Mouse (Mus musculus): ENCODE results near the gene Rab15. TPM values are rescaled to one million over a fixed set of nuclear protein-coding genes. Genes with fewer than 3 reads are reported as not detected.
"Not testable (repeated sequence)": the region's sequence is repeated elsewhere in the genome, so short reads cannot be mapped to it uniquely, and the experiment has no call there.

The Rab15 gene
- 11.3 and 14.6 TPM in 2 replicates for polyA plus RNA-seq (2014; fragmentation: Nextera tagmentation; extraction: Ambion mirVana)

DNA sequence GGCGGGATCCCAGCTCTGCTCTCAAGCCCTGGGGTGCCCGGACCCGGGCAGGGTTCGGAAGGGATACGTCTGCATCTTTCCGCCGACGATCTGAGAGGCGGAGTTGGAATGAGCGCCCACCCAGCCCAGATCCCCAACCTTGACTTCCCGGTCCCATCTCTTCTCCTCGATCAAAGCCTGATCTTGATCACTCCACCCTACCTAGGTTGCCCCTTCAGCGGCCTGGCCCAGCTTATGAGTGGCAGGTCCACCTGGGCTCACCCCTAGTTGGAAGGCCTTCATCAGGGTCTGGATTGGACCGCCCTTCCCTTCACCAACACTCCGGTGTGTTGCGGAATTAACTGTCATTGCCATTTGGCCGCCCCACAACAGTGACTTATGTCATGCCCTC is at the start of gene Rab15:
Gene Rab15, minus strand, starts transcription at position 258 of the 391 bp plus-strand sequence.
- Histone ChIP-seq H3K27ac (ENCODE audit: low read depth, low read length) (peak within 1 kb of the TSS; percentile 60), H3K4me3 (ENCODE audit: low read depth, low read length) (peak within 1 kb of the TSS; percentile 64), H3K36me3 (ENCODE audit: control insufficient read depth, insufficient read depth, low read length) (no peaks in the 10 kb centered on the region), H3K4me1 (replicated peaks; ENCODE audit: control insufficient read depth, insufficient read depth, low read length) (0 out of 2 replicates have a peak, but pooled peaks cover 5% of the 10 kb centered on the region), H3K27me3 (ENCODE audit: control insufficient read depth, insufficient read depth, low read length) (peaks cover 4% of the 10 kb centered on the region), H3K9me3 (ENCODE audit: control insufficient read depth, low read length) (no peaks in the 10 kb centered on the region), H3K9ac (ENCODE audit: low read depth, low read length) (peak within 1 kb of the TSS; percentile 83), H3K4me2 (replicated peaks; ENCODE audit: low read depth, low read length) (peak within 1 kb of the TSS; percentile 94)
- DNase-seq (ENCODE audit: low spot score) (no peak), ATAC-seq (ENCODE audit: low FRiP score) (peak; percentile 50)
- WGBS, result 2% methylated on average over 17 of the region's 17 CpGs

DNA sequence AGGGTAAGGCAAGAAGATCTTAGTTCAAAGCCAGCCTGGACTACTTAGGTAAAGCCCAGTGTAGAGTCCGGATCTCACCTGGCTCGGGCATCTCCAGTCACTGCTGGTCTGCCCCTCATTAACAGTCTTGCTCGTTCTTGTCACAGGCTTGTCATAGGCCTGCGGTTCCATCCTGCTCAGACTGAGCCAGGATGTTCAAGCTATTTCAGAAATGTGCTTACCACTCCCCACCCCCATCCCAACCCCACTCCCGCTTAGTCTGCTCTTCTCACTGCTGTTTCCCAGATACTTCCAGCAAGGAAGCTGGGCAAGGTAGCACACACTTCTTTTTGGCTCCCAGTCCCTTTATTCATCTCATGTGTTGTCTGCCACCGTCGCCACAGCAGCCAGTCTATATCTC is 46.9 kb upstream of the Rab15 start:
- no peaks in the 10 kb centered on the region for H3K36me3 ChIP-seq (ENCODE audit: control insufficient read depth, insufficient read depth, low read length)
- no peak overlapping the region for H3K9ac ChIP-seq (ENCODE audit: low read depth, low read length)
- H3K27me3 ChIP-seq (ENCODE audit: control insufficient read depth, insufficient read depth, low read length), result no peaks in the 10 kb centered on the region
- DNase-seq (ENCODE audit: low spot score) (no peak), ATAC-seq (ENCODE audit: low FRiP score) (no peak)
- no peaks in the 10 kb centered on the region for H3K4me1 ChIP-seq (replicated peaks; ENCODE audit: control insufficient read depth, insufficient read depth, low read length)
- H3K27ac ChIP-seq (ENCODE audit: low read depth, low read length), result no peak overlapping the region
- WGBS, result 89% methylated on average over 7 of the region's 7 CpGs
- no peaks in the 10 kb centered on the region for H3K9me3 ChIP-seq (ENCODE audit: control insufficient read depth, low read length)
- no peak overlapping the region for H3K4me3 ChIP-seq (ENCODE audit: low read depth, low read length)
- H3K4me2 ChIP-seq (replicated peaks; ENCODE audit: low read depth, low read length), result no peak overlapping the region

DNA sequence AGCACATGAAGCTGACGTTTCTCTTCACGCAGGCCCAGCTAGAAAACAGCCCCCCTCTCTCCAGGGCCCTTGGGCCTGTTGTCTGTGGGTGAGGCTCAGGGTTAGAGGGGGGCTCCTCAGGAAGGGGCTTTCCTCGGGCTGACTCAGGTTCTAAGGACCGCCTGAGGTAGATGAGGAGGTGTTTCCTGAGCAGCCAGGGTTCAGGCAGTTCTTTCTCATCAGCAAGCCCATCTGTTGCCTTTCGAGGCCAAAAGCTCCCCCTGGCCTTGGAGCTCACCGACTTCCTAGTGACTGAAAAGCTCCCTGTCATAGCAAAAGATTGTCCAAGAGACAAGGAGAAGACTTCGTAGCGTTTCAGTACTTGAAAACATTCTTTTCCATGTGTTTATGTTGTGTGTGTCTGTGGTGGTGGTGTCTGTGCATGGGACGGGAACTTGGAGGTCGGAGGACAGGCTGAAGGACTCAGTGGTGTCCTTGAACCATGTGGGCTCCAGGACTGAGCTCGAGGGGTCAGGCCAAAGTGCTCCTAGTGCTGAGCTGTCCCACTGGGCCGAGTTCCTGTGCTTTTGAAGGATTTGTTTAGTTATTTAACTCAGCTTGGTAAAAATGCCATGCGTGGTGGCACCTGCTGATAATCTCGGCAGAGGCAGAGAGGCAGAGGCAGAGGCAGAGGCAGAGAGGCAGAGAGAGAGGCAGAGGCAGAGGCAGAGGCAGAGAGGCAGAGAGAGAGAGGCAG is 45.9 kb upstream of the Rab15 start:
- 75% methylated on average over 14 of the region's 14 CpGs for WGBS
- DNase-seq (ENCODE audit: low spot score), result no peak
- Histone ChIP-seq H3K27ac (ENCODE audit: low read depth, low read length) (no peak overlapping the region), H3K9me3 (ENCODE audit: control insufficient read depth, low read length) (no peaks in the 10 kb centered on the region), H3K36me3 (ENCODE audit: control insufficient read depth, insufficient read depth, low read length) (no peaks in the 10 kb centered on the region), H3K4me1 (replicated peaks; ENCODE audit: control insufficient read depth, insufficient read depth, low read length) (no peaks in the 10 kb centered on the region), H3K9ac (ENCODE audit: low read depth, low read length) (no peak overlapping the region), H3K4me3 (ENCODE audit: low read depth, low read length) (no peak overlapping the region), H3K27me3 (ENCODE audit: control insufficient read depth, insufficient read depth, low read length) (no peaks in the 10 kb centered on the region), H3K4me2 (replicated peaks; ENCODE audit: low read depth, low read length) (no peak overlapping the region)
- no peak for ATAC-seq (ENCODE audit: low FRiP score)

DNA sequence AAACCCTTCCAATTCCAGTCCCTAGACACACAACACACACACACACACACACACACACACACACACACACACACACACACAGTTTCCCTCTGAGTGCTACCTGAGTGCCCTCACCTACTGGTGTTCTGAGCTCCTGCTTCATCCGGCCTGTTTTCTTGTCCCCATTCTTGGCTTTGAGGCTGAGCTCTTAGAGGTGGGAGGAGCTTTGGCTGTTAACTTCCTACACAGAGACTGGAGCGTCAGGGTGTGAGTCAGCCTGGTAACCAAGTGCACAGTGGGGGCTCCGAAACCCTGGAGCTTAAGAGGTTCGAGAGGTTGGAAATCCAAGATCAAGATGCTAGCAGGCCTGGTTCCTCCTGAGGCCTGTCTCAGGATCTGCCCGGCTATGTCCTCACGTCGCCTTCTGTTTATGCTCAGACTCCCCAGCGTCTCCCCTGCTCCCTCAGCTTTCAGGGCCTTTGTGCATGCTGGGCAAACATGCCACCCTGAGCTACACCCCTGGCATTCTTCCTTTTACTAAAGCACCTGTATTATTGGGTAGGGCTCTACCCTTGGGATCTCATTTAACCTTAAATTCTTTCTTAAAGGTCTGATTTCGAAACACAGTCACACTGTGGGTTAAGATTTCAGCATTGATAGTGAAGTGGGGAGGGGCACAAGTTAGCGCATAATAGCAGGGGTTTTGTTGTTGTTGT is 45.0 kb upstream of the Rab15 start:
- DNase-seq (ENCODE audit: low spot score) (no peak), ATAC-seq (ENCODE audit: low FRiP score) (no peak)
- 66% methylated on average over 10 of the region's 10 CpGs for WGBS
- H3K4me3 ChIP-seq (ENCODE audit: low read depth, low read length), result no peak overlapping the region
- no peak overlapping the region for H3K4me2 ChIP-seq (replicated peaks; ENCODE audit: low read depth, low read length)
- H3K36me3 ChIP-seq (ENCODE audit: control insufficient read depth, insufficient read depth, low read length), result no peaks in the 10 kb centered on the region
- no peaks in the 10 kb centered on the region for H3K27me3 ChIP-seq (ENCODE audit: control insufficient read depth, insufficient read depth, low read length)
- H3K9ac ChIP-seq (ENCODE audit: low read depth, low read length), result no peak overlapping the region
- no peak overlapping the region for H3K27ac ChIP-seq (ENCODE audit: low read depth, low read length)
- no peaks in the 10 kb centered on the region for H3K4me1 ChIP-seq (replicated peaks; ENCODE audit: control insufficient read depth, insufficient read depth, low read length)
- H3K9me3 ChIP-seq (ENCODE audit: control insufficient read depth, low read length), result no peaks in the 10 kb centered on the region

DNA sequence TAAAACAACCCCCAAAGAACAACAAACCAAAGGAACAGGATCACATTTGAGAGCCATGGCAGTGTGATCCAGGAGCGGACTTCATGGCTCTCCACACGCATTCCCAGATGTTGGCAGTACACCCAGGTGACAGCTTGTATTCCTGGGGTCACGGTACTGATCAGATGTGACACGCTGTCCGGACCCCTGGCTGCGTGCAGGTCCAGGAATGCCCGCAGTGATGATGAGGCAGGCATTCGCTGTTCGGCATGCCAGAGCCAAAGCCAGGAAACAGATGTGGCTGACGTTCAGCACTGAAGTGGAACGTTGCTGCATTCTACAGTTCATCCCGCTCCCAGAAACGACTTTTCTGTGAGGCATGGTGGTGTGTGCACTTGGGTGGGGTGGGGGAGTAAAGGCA is 42.6 kb upstream of the Rab15 start:
- Histone ChIP-seq H3K9me3 (ENCODE audit: control insufficient read depth, low read length) (no peaks in the 10 kb centered on the region), H3K4me3 (ENCODE audit: low read depth, low read length) (no peak overlapping the region), H3K27me3 (ENCODE audit: control insufficient read depth, insufficient read depth, low read length) (no peaks in the 10 kb centered on the region), H3K36me3 (ENCODE audit: control insufficient read depth, insufficient read depth, low read length) (no peaks in the 10 kb centered on the region), H3K27ac (ENCODE audit: low read depth, low read length) (no peak overlapping the region), H3K9ac (ENCODE audit: low read depth, low read length) (no peak overlapping the region), H3K4me2 (replicated peaks; ENCODE audit: low read depth, low read length) (no peak overlapping the region), H3K4me1 (replicated peaks; ENCODE audit: control insufficient read depth, insufficient read depth, low read length) (no peaks in the 10 kb centered on the region)
- WGBS, result 66% methylated on average over 13 of the region's 13 CpGs
- DNase-seq (ENCODE audit: low spot score) (no peak), ATAC-seq (ENCODE audit: low FRiP score) (no peak)

DNA sequence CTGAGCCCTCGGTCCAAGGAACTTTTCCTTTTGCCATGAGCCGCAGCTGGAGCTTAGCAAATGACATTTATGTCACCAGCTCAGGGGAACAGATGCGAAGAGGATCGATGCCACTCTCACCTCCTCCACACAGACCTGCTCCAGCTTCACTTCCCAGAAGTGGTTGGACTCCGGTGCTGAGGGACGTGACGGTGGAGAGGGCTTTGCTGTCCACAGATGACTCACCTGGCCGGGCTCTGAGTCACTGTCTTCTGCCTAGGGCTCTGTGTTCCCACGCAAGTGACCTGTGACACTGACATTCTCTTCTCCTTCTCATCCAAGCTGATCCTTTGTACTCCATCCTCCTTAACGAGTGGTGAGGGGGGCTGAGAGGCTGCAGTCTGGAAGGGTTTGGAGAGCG is 40.9 kb upstream of the Rab15 start:
- Histone ChIP-seq H3K4me3 (ENCODE audit: low read depth, low read length) (no peak overlapping the region), H3K27ac (ENCODE audit: low read depth, low read length) (no peak overlapping the region), H3K27me3 (ENCODE audit: control insufficient read depth, insufficient read depth, low read length) (no peaks in the 10 kb centered on the region), H3K36me3 (ENCODE audit: control insufficient read depth, insufficient read depth, low read length) (no peaks in the 10 kb centered on the region), H3K9ac (ENCODE audit: low read depth, low read length) (no peak overlapping the region), H3K4me2 (replicated peaks; ENCODE audit: low read depth, low read length) (no peak overlapping the region), H3K4me1 (replicated peaks; ENCODE audit: control insufficient read depth, insufficient read depth, low read length) (no peaks in the 10 kb centered on the region), H3K9me3 (ENCODE audit: control insufficient read depth, low read length) (no peaks in the 10 kb centered on the region)
- WGBS, result 77% methylated on average over 11 of the region's 11 CpGs
- ATAC-seq (ENCODE audit: low FRiP score) (no peak), DNase-seq (ENCODE audit: low spot score) (no peak)

DNA sequence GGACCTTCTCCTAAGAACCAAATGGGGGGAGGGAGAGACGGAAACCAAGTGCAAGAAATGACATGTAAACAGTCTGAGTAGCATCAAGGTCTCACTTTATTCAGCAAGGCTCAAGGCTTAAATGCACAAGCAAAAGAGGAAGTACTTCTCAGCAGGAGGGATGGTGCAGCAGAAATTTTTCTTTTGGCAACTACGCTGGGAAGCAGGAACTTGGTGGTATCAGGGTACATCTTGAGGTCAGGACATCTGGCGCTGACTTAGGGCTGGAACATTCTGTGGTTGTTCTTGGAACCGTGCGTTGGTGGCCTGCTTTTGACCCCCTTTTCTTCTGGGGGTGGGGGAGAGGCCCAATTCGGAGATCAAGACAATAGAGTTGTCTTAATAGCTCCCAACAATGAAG is 36.1 kb upstream of the Rab15 start:
- H3K27ac ChIP-seq (ENCODE audit: low read depth, low read length); H3K4me2 ChIP-seq (replicated peaks; ENCODE audit: low read depth, low read length); H3K4me3 ChIP-seq (ENCODE audit: low read depth, low read length); H3K27me3 ChIP-seq (ENCODE audit: control insufficient read depth, insufficient read depth, low read length); H3K9ac ChIP-seq (ENCODE audit: low read depth, low read length); H3K4me1 ChIP-seq (replicated peaks; ENCODE audit: control insufficient read depth, insufficient read depth, low read length); H3K36me3 ChIP-seq (ENCODE audit: control insufficient read depth, insufficient read depth, low read length); DNase-seq (ENCODE audit: low spot score); ATAC-seq (ENCODE audit: low FRiP score); H3K9me3 ChIP-seq (ENCODE audit: control insufficient read depth, low read length): not testable (repeated sequence)
- WGBS, result 80% methylated on average over 6 of the region's 6 CpGs

DNA sequence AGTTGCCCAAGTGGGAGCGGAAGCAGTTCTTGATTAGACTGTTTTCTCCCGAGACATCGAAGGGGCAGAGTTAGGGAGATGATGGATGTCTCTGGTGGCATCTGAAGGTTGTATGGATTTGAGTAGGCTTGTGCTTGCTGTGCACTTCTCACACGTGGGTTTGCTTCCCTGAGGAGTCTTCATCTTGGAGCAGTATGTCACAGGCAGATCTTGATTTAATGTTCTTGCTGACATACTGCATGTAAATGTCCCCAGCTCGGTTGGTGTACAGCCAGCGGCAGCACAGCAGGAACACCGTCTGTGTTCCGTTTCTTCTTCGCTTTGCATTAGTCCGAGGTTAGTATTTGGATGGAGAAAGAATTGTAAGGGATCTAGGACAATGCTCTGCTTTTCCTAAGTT is 34.4 kb upstream of the Rab15 start:
- H3K27ac ChIP-seq (ENCODE audit: low read depth, low read length), result no peak overlapping the region
- H3K27me3 ChIP-seq (ENCODE audit: control insufficient read depth, insufficient read depth, low read length), result no peaks in the 10 kb centered on the region
- no peak overlapping the region for H3K9ac ChIP-seq (ENCODE audit: low read depth, low read length)
- no peaks in the 10 kb centered on the region for H3K4me1 ChIP-seq (replicated peaks; ENCODE audit: control insufficient read depth, insufficient read depth, low read length)
- DNase-seq (ENCODE audit: low spot score) (no peak), ATAC-seq (ENCODE audit: low FRiP score) (no peak)
- no peak overlapping the region for H3K4me2 ChIP-seq (replicated peaks; ENCODE audit: low read depth, low read length)
- no peak overlapping the region for H3K4me3 ChIP-seq (ENCODE audit: low read depth, low read length)
- no peaks in the 10 kb centered on the region for H3K9me3 ChIP-seq (ENCODE audit: control insufficient read depth, low read length)
- 84% methylated on average over 10 of the region's 10 CpGs for WGBS
- no peaks in the 10 kb centered on the region for H3K36me3 ChIP-seq (ENCODE audit: control insufficient read depth, insufficient read depth, low read length)
